In genomic region chr10:80808985-80809632, GRCm38 (mm10) we compare ENCODE assay signal across 9 mouse cellular contexts. TPM values are rescaled to one million over a fixed set of nuclear protein-coding genes. Genes with fewer than 3 reads are reported as not detected.
DNase-seq lines count a peak whose midpoint lies in the region; ATAC-seq and TF ChIP-seq lines count a peak whose summit lies in the region.
"Had no signal": no experiment of that assay in that cellular context is flagged by ENCODE, and none has a peak within 500 bp of the region (broad histone marks: within the 10 kb centered on the region; RNA-seq: fewer than 3 reads in every experiment).

No protein-coding gene starts in this region.

- H3K27me3 ChIP-seq in heart, postnatal 0 days (ENCODE audit: control insufficient read depth, insufficient read depth, low read length) = no peaks in the 10 kb centered on the region
- H3K27me3 ChIP-seq in embryonic facial prominence, embryonic 15.5 days = peaks cover 26% of the 10 kb centered on the region
- H3K27me3 ChIP-seq in liver, embryonic 12.5 days (replicated peaks) = peaks cover 76% of the 10 kb centered on the region

- no peaks in the 10 kb centered on the region for H3K9me3 ChIP-seq in heart, postnatal 0 days (replicated peaks; ENCODE audit: control insufficient read depth, low read length)
- H3K9me3 ChIP-seq in embryonic facial prominence, embryonic 15.5 days (replicated peaks) = no peaks in the 10 kb centered on the region
- no peaks in the 10 kb centered on the region for H3K9me3 ChIP-seq in liver, embryonic 12.5 days (replicated peaks)

- H3K36me3 ChIP-seq in heart, postnatal 0 days (replicated peaks; ENCODE audit: control insufficient read depth, insufficient read depth, low read length) = peaks cover 8% of the 10 kb centered on the region
- H3K36me3 ChIP-seq in embryonic facial prominence, embryonic 15.5 days = peaks cover 13% of the 10 kb centered on the region
- peaks cover 16% of the 10 kb centered on the region for H3K36me3 ChIP-seq in liver, embryonic 12.5 days

- H3K4me2 ChIP-seq in heart, postnatal 0 days (ENCODE audit: low read depth, low read length) = peak overlapping the region; percentile 95
- peak overlapping the region; percentile 92 for H3K4me2 ChIP-seq in embryonic facial prominence, embryonic 15.5 days (replicated peaks)
- peak overlapping the region; percentile 88 for H3K4me2 ChIP-seq in liver, embryonic 12.5 days

- H3K4me3 ChIP-seq in heart, postnatal 0 days (ENCODE audit: low read depth, low read length) = no peak overlapping the region
- peak overlapping the region; percentile 15 for H3K4me3 ChIP-seq in embryonic facial prominence, embryonic 15.5 days (replicated peaks)
- H3K4me3 ChIP-seq in liver, embryonic 12.5 days = peak overlapping the region; percentile 5; the same call in 1 of the 2 replicates

- 9% methylated on average over 18 of the region's 18 CpGs for WGBS in heart, postnatal 0 days
- 8% methylated on average over 17 of the region's 18 CpGs for WGBS in embryonic facial prominence, embryonic 15.5 days
- WGBS in liver, embryonic 12.5 days (ENCODE audit: insufficient replicate concordance) = 12% methylated on average over 18 of the region's 18 CpGs

- no peak for ATAC-seq in heart, postnatal 0 days (ENCODE audit: insufficient read depth, low read depth)
- ATAC-seq in embryonic facial prominence, embryonic 15.5 days (ENCODE audit: insufficient number of reproducible peaks, low FRiP score, low TSS enrichment, low read depth) = no peak
- ATAC-seq in liver, embryonic 12.5 days = no peak
- ATAC-seq: Patski had no signal

- TF ChIP-seq CTCF in heart, postnatal 0 days (IDR thresholded peaks at IDR 0.05; ENCODE audit: low read depth) = no peak

- TF ChIP-seq EP300 in heart, postnatal 0 days (IDR thresholded peaks at IDR 0.05; ENCODE audit: low read depth) = no peak

- peaks cover 35% of the 10 kb centered on the region; the same call in 1 of the 2 replicates for H3K4me1 ChIP-seq in heart, postnatal 0 days (ENCODE audit: control insufficient read depth, insufficient read depth)
- peaks cover 44% of the 10 kb centered on the region for H3K4me1 ChIP-seq in embryonic facial prominence, embryonic 15.5 days
- H3K4me1 ChIP-seq in liver, embryonic 12.5 days = peaks cover 59% of the 10 kb centered on the region

- peak overlapping the region; percentile 31; the same call in 1 of the 2 replicates for H3K9ac ChIP-seq in heart, postnatal 0 days (replicated peaks; ENCODE audit: low read depth, low read length)
- no peak overlapping the region for H3K9ac ChIP-seq in embryonic facial prominence, embryonic 15.5 days
- H3K9ac ChIP-seq in liver, embryonic 12.5 days = no peak overlapping the region

- no peak overlapping the region for H3K27ac ChIP-seq in heart, postnatal 0 days (ENCODE audit: low read depth)
- no peak overlapping the region for H3K27ac ChIP-seq in embryonic facial prominence, embryonic 15.5 days (replicated peaks)
- no peak overlapping the region for H3K27ac ChIP-seq in liver, embryonic 12.5 days

- no peak for DNase-seq in heart, postnatal 0 days (ENCODE audit: low spot score)
- no peak for DNase-seq in heart, adult 11 months
- peak; percentile 57 for DNase-seq in MN1 (ENCODE audit: low spot score)
- DNase-seq in Muller cell, postnatal 12 days (ENCODE audit: inconsistent ontology term) = no peak
- DNase-seq in lung, postnatal 10 days = no peak
- DNase-seq in urinary bladder, postnatal 25 days (ENCODE audit: low spot score) = no peak

RNA-seq across cellular contexts. Expression of gene Amh, which starts 4.1 kb away (rescaled TPM):
- total RNA-seq in heart, postnatal 0 days (2014; rRNA removed; ENCODE audit: low replicate concordance) = 4.0 TPM in 1 of 2 replicates, not detected in the other
- polyA plus RNA-seq in heart, postnatal 0 days (2015; fragmentation: Nextera tagmentation; extraction: Ambion mirVana) = 0.18 and 0.22 TPM in 2 replicates
- 0.09 TPM in 1 of 2 replicates, not detected in the other for polyA plus RNA-seq in embryonic facial prominence, embryonic 15.5 days (2015; fragmentation: Nextera tagmentation; extraction: Ambion mirVana)
- 0.07 TPM in 1 of 2 replicates, not detected in the other for polyA plus RNA-seq in liver, embryonic 12.5 days (2016; fragmentation: Nextera tagmentation; extraction: Ambion mirVana)

RNA-seq across cellular contexts. Expression of gene Jsrp1, which starts 4.2 kb away (rescaled TPM):
- total RNA-seq in heart, postnatal 0 days (2014; rRNA removed; ENCODE audit: low replicate concordance) = 2.2 TPM in 1 of 2 replicates, not detected in the other
- 2.3 and 2.7 TPM in 2 replicates for polyA plus RNA-seq in heart, postnatal 0 days (2015; fragmentation: Nextera tagmentation; extraction: Ambion mirVana)
- 10.0 and 13.8 TPM in 2 replicates for polyA plus RNA-seq in embryonic facial prominence, embryonic 15.5 days (2015; fragmentation: Nextera tagmentation; extraction: Ambion mirVana)
- polyA plus RNA-seq in liver, embryonic 12.5 days (2016; fragmentation: Nextera tagmentation; extraction: Ambion mirVana) = 0.18 and 0.46 TPM in 2 replicates
- polyA plus RNA-seq: Patski had no signal

RNA-seq across cellular contexts. Expression of gene Plekhj1, which starts 10.7 kb away (rescaled TPM):
- total RNA-seq in heart, postnatal 0 days (2014; rRNA removed; ENCODE audit: low replicate concordance) = 29.3 and 50.6 TPM in 2 replicates
- polyA plus RNA-seq in heart, postnatal 0 days (2015; fragmentation: Nextera tagmentation; extraction: Ambion mirVana) = 41.8 and 44.4 TPM in 2 replicates
- 121 and 125 TPM in 2 replicates for polyA plus RNA-seq in embryonic facial prominence, embryonic 15.5 days (2015; fragmentation: Nextera tagmentation; extraction: Ambion mirVana)
- polyA plus RNA-seq in liver, embryonic 12.5 days (2016; fragmentation: Nextera tagmentation; extraction: Ambion mirVana) = 134 and 137 TPM in 2 replicates

RNA-seq across cellular contexts. Expression of gene Sf3a2, which starts 11.1 kb away (rescaled TPM):
- total RNA-seq in heart, postnatal 0 days (2014; rRNA removed; ENCODE audit: low replicate concordance) = 8.8 and 12.7 TPM in 2 replicates
- 25.2 and 26.0 TPM in 2 replicates for polyA plus RNA-seq in heart, postnatal 0 days (2015; fragmentation: Nextera tagmentation; extraction: Ambion mirVana)
- 68.1 and 79.7 TPM in 2 replicates for polyA plus RNA-seq in embryonic facial prominence, embryonic 15.5 days (2015; fragmentation: Nextera tagmentation; extraction: Ambion mirVana)
- 53.5 and 54.1 TPM in 2 replicates for polyA plus RNA-seq in liver, embryonic 12.5 days (2016; fragmentation: Nextera tagmentation; extraction: Ambion mirVana)

RNA-seq across cellular contexts. Expression of gene Oaz1, which starts 17.3 kb away (rescaled TPM):
- 2,373 and 2,460 TPM in 2 replicates for total RNA-seq in heart, postnatal 0 days (2014; rRNA removed; ENCODE audit: low replicate concordance)
- 1,975 and 1,990 TPM in 2 replicates for polyA plus RNA-seq in heart, postnatal 0 days (2015; fragmentation: Nextera tagmentation; extraction: Ambion mirVana)
- polyA plus RNA-seq in embryonic facial prominence, embryonic 15.5 days (2015; fragmentation: Nextera tagmentation; extraction: Ambion mirVana) = 1,751 and 1,885 TPM in 2 replicates
- 1,528 and 1,635 TPM in 2 replicates for polyA plus RNA-seq in liver, embryonic 12.5 days (2016; fragmentation: Nextera tagmentation; extraction: Ambion mirVana)
